Mouse (Mus musculus): Measurements from ENCODE around the gene Nt5c3. TPM values are rescaled to one million over a fixed set of nuclear protein-coding genes. Genes with fewer than 3 reads are reported as not detected.

The Nt5c3 gene
- total RNA-seq (2012; rRNA removed), result 15.6 and 17.7 TPM in 2 replicates

DNA sequence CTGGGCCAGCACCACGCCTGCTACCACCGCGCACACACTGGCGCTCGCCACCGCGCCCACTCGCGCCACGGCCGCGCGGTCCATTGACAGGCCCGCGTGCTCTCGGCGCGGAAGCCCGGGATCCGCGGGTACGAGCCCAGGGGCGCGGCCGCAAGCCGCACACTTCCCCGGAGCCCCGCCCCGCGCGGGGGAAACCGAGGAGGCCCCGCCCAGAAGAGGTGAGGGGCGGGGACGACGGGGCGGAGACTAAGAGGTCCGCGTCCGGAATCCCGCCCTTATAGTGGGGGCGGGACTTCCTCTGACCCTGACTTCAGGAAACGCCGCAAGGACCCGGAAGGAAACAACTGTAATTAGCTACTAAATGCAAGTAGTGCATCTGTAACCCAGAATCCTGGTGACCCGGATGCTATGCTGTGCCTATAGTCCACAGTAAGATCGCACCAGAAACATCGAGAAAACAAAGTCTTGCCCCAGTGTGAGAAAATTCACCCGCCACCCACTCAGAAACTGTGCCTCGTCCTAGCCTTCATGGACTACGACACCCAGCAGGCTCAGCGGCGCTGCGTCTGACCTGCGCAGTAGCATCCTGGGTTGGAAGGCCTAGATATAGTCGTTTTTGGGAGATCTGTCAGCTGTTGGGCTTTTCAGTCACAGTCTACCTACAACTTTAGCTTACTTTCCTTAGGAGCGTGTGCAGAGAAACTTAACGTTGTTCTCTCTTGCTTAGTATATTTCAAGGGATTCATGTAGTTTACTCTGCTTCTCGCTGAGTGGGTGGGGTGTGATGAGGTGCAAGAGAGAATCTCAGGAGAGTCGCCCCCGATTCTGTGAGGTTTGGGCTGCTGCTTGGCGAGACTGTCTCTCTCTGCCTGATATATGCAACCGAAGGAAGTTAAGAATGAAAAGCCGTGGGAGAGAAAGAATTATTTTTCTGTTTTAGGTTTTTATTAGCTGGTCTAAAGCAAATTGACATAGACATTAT, at the start of gene Nt5c3, which contains the start of gene Vmn1r4:
Gene Nt5c3 (minus strand): TSS at position 207 of the 982 bp plus-strand sequence.
Gene Vmn1r4 (plus strand): TSS at position 290 of the 982 bp plus-strand sequence.
- peak; percentile 91 for DNase-seq (ENCODE audit: low read depth, low spot score)
- H3K9ac ChIP-seq (ENCODE audit: insufficient read depth, low read depth, low read length, poor library complexity, severe bottlenecking), result peak within 1 kb of the TSS; percentile 85
- no peaks in the 10 kb centered on the region for H3K9me3 ChIP-seq (ENCODE audit: control insufficient read depth, insufficient read depth, low read depth, low read length)
- TF ChIP-seq MAFK (IDR thresholded peaks at IDR 0.05; ENCODE audit: insufficient read depth, low read depth, low read length), result no peak
- no peak for TF ChIP-seq ZC3H11A (IDR thresholded peaks at IDR 0.05; ENCODE audit: borderline replicate concordance, low read depth, low read length)
- TF ChIP-seq CHD2 (IDR thresholded peaks at IDR 0.05; ENCODE audit: low read depth, low read length), result peak; percentile 72
- no peak for TF ChIP-seq ZNF384 (IDR thresholded peaks at IDR 0.05; ENCODE audit: low read depth, low read length)
- TF ChIP-seq HCFC1 (IDR thresholded peaks at IDR 0.05; ENCODE audit: borderline replicate concordance, insufficient read depth, low read length), result peak; percentile 91
- no peaks in the 10 kb centered on the region for H3K4me1 ChIP-seq (ENCODE audit: control insufficient read depth in 2 of 2, insufficient read depth in 2 of 2, low read length in 2 of 2, poor library complexity in 1 of 2)
- no peaks in the 10 kb centered on the region for H3K36me3 ChIP-seq (ENCODE audit: control insufficient read depth, insufficient read depth, low read length, poor library complexity, severe bottlenecking)
- H3K27ac ChIP-seq (ENCODE audit: insufficient read depth, low read depth, low read length, poor library complexity, severe bottlenecking), result peak within 1 kb of the TSS; percentile 71; the same call in 1 of the 2 replicates
- in situ Hi-C loops (cut with MboI; ENCODE audit: low sequenced_read_pairs in 2 of 2, unreplicated experiment in 2 of 2), result no loop called here
- peak within 1 kb of the TSS; percentile 86 to 88 for H3K4me3 ChIP-seq (ENCODE audit: insufficient read depth in 1 of 2, low read depth in 1 of 2, low read length in 2 of 2, poor library complexity in 1 of 2, severe bottlenecking in 1 of 2)

DNA sequence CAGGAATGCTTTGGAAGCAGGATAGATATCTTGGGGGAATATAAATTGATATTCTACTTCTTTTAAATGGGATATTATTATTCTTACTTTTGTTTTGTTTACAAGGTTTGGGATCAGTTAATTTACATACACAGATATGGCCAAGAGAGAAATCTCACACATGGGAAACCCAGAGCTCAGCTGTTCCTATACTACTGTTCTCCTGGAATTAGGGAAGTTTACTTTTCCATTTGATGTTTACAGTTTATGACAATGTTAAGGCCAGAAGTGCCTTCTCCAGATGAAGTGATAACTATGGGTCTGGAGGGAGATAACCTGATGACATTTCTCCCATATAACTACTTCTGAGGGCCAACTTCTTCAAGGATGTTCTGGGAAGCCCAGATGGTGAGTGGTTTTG, 46.2 kb upstream of the Nt5c3 start, which contains the start of gene Vmn1r5:
Gene Vmn1r5 (plus strand): TSS at position 301 of the 400 bp plus-strand sequence.
- DNase-seq (ENCODE audit: low read depth, low spot score), result no peak
- Histone ChIP-seq H3K4me1 (ENCODE audit: control insufficient read depth in 2 of 2, insufficient read depth in 2 of 2, low read length in 2 of 2, poor library complexity in 1 of 2) (no peaks in the 10 kb centered on the region), H3K27ac (ENCODE audit: insufficient read depth, low read depth, low read length, poor library complexity, severe bottlenecking) (no peak within 1 kb of the TSS), H3K9me3 (ENCODE audit: control insufficient read depth, insufficient read depth, low read depth, low read length) (no peaks in the 10 kb centered on the region), H3K36me3 (ENCODE audit: control insufficient read depth, insufficient read depth, low read length, poor library complexity, severe bottlenecking) (no peaks in the 10 kb centered on the region), H3K9ac (ENCODE audit: insufficient read depth, low read depth, low read length, poor library complexity, severe bottlenecking) (no peak within 1 kb of the TSS), H3K4me3 (ENCODE audit: insufficient read depth in 1 of 2, low read depth in 1 of 2, low read length in 2 of 2, poor library complexity in 1 of 2, severe bottlenecking in 1 of 2) (no peak within 1 kb of the TSS)
- TF ChIP-seq MAFK (IDR thresholded peaks at IDR 0.05; ENCODE audit: insufficient read depth, low read depth, low read length) (no peak), ZC3H11A (IDR thresholded peaks at IDR 0.05; ENCODE audit: borderline replicate concordance, low read depth, low read length) (no peak), CHD2 (IDR thresholded peaks at IDR 0.05; ENCODE audit: low read depth, low read length) (no peak), HCFC1 (IDR thresholded peaks at IDR 0.05; ENCODE audit: borderline replicate concordance, insufficient read depth, low read length) (no peak), ZNF384 (IDR thresholded peaks at IDR 0.05; ENCODE audit: low read depth, low read length) (no peak)
- in situ Hi-C loops (cut with MboI; ENCODE audit: low sequenced_read_pairs in 2 of 2, unreplicated experiment in 2 of 2), result no loop called here

DNA sequence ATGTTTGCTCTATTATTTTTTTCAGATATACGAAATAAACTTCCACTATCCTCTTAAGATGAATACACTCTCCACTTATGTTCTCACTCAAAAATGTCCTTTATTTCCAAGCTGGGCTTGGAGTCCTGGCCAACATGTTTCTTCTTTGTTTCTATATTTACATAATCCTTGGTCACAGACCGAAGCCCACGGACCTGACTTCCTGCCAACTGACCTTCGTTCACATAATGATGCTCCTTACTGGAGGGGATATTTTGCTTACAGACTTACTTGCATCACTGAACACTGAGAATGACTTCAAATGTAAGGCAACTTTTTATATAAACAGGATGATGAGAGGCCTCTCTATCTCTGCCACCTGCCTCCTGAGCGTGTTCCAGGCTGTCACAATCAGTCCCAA, 32.7 kb upstream of the Nt5c3 start:
- Histone ChIP-seq H3K4me1 (ENCODE audit: control insufficient read depth in 2 of 2, insufficient read depth in 2 of 2, low read length in 2 of 2, poor library complexity in 1 of 2) (no peaks in the 10 kb centered on the region), H3K4me3 (ENCODE audit: insufficient read depth in 1 of 2, low read depth in 1 of 2, low read length in 2 of 2, poor library complexity in 1 of 2, severe bottlenecking in 1 of 2) (no peak overlapping the region), H3K9ac (ENCODE audit: insufficient read depth, low read depth, low read length, poor library complexity, severe bottlenecking) (no peak overlapping the region), H3K27ac (ENCODE audit: insufficient read depth, low read depth, low read length, poor library complexity, severe bottlenecking) (no peak overlapping the region), H3K9me3 (ENCODE audit: control insufficient read depth, insufficient read depth, low read depth, low read length) (no peaks in the 10 kb centered on the region), H3K36me3 (ENCODE audit: control insufficient read depth, insufficient read depth, low read length, poor library complexity, severe bottlenecking) (no peaks in the 10 kb centered on the region)
- no peak for DNase-seq (ENCODE audit: low read depth, low spot score)
- no peak for TF ChIP-seq CHD2 (IDR thresholded peaks at IDR 0.05; ENCODE audit: low read depth, low read length)
- no peak for TF ChIP-seq MAFK (IDR thresholded peaks at IDR 0.05; ENCODE audit: insufficient read depth, low read depth, low read length)
- no peak for TF ChIP-seq ZC3H11A (IDR thresholded peaks at IDR 0.05; ENCODE audit: borderline replicate concordance, low read depth, low read length)
- no peak for TF ChIP-seq HCFC1 (IDR thresholded peaks at IDR 0.05; ENCODE audit: borderline replicate concordance, insufficient read depth, low read length)
- TF ChIP-seq ZNF384 (IDR thresholded peaks at IDR 0.05; ENCODE audit: low read depth, low read length), result no peak
- in situ Hi-C loops (cut with MboI; ENCODE audit: low sequenced_read_pairs in 2 of 2, unreplicated experiment in 2 of 2), result no loop called here

DNA sequence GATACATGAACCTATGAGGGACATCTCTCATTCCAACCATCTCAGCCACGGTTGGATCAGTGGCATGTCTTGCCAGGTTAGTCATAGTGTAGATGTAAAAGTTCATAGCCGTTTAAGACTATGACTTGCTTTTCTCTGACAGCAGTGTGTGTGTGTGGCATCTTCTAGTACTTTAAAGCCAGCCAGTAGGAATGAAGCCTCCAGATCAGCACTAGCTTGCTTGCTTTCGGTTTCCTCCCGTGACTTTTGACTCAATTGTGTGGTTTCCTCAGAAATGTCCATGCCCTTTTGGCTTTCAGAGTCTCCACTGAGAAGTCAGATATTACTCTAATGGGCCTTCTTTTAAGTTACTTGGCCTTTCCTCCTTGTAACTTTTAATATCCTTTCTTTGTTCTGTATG, 10.6 kb upstream of the Nt5c3 start:
- H3K27ac ChIP-seq (ENCODE audit: insufficient read depth, low read depth, low read length, poor library complexity, severe bottlenecking), result no peak overlapping the region
- TF ChIP-seq HCFC1 (IDR thresholded peaks at IDR 0.05; ENCODE audit: borderline replicate concordance, insufficient read depth, low read length) (no peak), ZNF384 (IDR thresholded peaks at IDR 0.05; ENCODE audit: low read depth, low read length) (no peak), CHD2 (IDR thresholded peaks at IDR 0.05; ENCODE audit: low read depth, low read length) (no peak), MAFK (IDR thresholded peaks at IDR 0.05; ENCODE audit: insufficient read depth, low read depth, low read length) (no peak), ZC3H11A (IDR thresholded peaks at IDR 0.05; ENCODE audit: borderline replicate concordance, low read depth, low read length) (no peak)
- H3K36me3 ChIP-seq (ENCODE audit: control insufficient read depth, insufficient read depth, low read length, poor library complexity, severe bottlenecking), result no peaks in the 10 kb centered on the region
- in situ Hi-C loops (cut with MboI; ENCODE audit: low sequenced_read_pairs in 2 of 2, unreplicated experiment in 2 of 2), result no loop called here
- DNase-seq (ENCODE audit: low read depth, low spot score), result no peak
- H3K4me1 ChIP-seq (ENCODE audit: control insufficient read depth in 2 of 2, insufficient read depth in 2 of 2, low read length in 2 of 2, poor library complexity in 1 of 2), result no peaks in the 10 kb centered on the region
- H3K9me3 ChIP-seq (ENCODE audit: control insufficient read depth, insufficient read depth, low read depth, low read length), result no peaks in the 10 kb centered on the region
- H3K9ac ChIP-seq (ENCODE audit: insufficient read depth, low read depth, low read length, poor library complexity, severe bottlenecking), result no peak overlapping the region
- no peak overlapping the region for H3K4me3 ChIP-seq (ENCODE audit: insufficient read depth in 1 of 2, low read depth in 1 of 2, low read length in 2 of 2, poor library complexity in 1 of 2, severe bottlenecking in 1 of 2)

All from ES-E14 (cell line).